Mouse (Mus musculus) neural tube, embryonic 10.5 days (tissue): ENCODE measurements around the gene Eef1a2.
"Not testable (repeated sequence)": the region's sequence is repeated elsewhere in the genome, so short reads cannot be mapped to it uniquely, and the experiment has no call there.

Experiments used
- DNase-seq: peaks from one replicate; pipeline ENCODE4 v3.0.0-alpha.2; 2017; ENCODE audit warnings: low spot score; ENCODE audit errors: extremely low spot score

Gene Eef1a2

DNA sequence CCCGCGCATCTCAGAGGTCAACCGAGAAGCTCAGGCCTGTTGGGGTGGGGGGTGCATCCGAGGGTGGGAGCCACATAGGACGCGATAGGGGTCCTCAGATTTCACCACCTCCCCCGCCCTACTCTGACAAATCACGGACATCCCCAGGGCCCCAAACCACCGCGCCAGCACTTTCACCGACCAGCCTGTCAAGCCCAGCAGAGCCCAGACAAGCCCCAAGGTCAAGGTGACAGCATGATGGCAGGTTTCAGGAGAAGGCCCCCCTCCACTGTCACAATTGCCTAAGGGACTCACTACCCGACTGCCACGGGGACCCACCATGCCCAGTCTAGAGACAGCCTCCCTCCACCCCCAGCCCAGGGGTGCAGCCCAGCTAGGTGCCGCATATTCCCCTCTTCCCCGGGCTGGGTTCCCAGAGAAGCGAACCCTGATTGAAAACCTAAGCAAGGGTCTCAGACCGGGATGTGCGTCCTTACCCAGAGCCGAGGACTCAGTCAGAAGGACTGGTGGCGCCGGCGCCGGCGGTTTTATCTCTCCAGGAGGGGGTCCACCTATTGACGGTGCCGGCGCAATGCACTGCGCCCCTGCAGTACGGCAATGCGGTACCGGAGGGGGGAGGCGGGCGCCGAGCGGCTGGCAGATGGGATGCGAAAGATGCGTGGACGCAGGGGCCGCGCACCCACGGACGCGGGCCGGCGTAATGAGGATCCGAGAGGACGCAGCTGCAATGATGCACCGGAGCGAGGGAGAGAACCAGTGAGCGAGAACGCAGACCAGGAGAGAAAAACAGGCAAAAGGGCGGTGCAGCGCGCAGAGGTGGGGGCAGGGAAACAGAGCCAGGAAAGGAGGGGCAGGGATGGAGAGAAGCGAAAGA, at the start of gene Eef1a2:
Eef1a2 (minus strand) TSS at position 767 of the 874 bp plus-strand sequence.
- no peak for DNase-seq

DNA sequence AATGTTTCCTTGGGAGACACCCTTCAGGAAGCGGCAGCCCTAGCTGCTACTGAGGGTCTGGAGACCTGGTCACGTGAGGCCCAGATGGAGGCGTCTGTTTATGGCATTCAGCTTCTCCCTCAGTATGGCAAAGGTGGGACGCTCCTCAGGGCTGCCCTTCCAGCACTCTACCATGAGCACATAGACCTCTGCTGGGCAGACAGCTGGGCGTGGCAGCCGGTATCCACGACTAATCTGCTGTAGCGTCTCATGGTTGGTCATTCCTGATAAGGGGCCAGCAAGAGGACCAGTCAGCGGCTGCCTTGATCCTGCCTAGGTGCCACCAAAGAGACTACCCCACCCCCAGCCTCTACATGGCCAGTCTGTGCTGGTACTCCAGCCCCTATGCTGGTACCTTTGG, 49.3 kb upstream of the Eef1a2 start:
- DNase-seq = no peak

DNA sequence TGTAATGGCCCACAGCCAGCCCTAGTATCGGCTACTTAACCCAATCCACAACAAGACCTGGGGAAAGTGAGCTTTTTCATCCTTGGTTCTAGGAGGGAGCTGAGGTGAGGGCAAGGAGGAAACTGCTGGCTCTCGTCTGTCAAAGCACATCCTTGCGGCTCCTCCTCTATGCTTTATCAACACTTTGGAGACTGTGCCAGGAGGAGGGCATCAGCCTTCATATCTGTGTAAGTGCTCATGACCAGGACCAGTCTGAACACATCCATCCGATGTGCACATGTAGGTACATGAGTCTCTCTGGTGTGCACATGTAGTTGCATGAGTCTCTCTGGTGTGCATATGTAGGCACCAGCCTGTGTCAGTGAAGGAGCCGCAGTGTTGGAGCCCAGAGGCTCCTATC, 48.9 kb upstream of the Eef1a2 start:
- DNase-seq = no peak

DNA sequence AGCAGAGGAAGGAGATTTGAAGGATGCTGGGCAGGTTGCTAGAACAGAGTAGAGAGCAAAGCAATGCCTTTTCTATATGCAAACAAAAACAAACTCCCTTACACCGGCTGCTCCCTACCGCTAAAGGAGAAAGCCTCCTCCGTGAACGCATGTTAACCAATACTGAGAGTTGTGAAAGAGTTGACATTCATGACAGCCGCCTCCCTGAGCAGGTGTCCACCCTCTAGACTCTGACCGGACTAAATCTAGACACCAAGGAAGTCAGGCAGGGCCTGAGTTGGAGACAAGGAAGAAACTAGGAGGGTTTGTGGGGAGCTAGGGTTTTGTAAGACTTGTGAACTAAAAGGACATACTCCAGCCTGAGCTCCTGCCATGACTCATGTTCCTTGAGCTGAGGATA, 46.1 kb upstream of the Eef1a2 start:
- no peak for DNase-seq

DNA sequence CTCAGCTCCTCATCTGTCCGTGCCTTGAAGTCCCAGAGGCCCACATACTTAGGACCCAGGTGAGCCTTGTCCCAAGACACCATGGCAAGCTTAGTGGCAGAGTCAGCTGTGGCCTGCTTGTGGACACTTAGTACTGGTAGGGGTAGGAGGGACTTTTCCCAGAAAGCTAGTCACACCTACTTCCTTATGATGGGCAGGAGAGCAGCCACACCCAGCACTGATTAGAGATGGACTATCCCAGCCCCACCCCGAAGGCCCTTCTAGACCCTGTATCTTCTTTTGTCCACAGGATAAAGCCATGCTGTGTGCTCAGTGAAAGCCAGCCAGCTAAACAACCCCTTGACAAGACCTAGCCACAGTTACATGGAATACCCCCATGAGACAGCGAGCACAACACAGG, 45.6 kb upstream of the Eef1a2 start, which contains the start of gene Ptk6:
Ptk6 (minus strand) TSS at position 368 of the 400 bp plus-strand sequence.
- no peak for DNase-seq

DNA sequence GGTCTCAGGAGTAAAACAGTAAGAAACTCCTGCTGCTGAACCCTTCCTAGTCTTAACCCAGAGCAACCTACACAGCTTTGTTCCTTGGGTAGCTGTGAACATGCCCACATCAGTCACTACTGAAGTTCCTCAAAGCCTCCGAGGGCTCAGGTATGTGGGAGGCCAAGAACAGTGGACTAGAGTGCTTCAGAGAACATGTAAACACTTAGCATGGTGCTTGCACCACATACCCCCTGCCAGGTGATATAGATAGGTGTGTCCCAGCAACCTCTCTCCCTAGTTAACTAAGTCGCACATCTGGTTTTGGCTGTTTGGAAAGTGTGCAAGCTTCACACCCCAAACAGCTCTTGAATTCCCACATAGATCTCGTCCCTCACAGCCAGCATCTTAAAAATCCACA, 44.8 kb upstream of the Eef1a2 start:
- DNase-seq = no peak

DNA sequence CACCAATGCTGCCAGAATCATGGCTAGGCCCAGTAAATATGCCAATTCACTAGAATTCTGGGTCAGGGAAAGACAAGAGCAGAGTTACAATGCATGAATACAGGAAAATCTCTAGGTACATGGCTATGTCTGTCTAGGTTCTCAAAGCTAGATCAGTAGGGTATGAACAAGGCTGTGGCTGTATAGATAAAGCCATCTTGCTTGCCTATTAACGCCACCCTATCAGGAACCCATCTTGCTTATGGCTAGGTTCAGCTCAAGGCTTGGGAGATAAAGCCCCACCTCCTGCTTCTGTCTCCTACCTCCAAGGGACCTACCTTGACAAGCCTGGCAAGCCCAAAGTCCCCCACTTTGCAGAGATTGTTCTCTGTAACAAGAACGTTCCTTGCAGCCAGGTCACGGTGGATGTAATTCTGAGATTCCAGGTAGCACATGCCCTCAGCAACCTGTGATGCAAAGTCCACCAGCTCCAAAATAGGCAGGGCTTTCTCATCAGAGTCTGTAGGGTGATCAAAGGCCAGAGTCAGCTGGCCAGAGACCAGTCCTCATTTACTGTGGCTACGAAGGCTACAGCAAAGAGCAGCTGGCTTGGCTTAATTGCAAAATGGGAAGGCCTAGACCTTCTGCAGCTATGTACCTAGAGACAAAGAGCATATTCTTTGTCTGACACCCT, 40.0 kb upstream of the Eef1a2 start:
- no peak for DNase-seq

DNA sequence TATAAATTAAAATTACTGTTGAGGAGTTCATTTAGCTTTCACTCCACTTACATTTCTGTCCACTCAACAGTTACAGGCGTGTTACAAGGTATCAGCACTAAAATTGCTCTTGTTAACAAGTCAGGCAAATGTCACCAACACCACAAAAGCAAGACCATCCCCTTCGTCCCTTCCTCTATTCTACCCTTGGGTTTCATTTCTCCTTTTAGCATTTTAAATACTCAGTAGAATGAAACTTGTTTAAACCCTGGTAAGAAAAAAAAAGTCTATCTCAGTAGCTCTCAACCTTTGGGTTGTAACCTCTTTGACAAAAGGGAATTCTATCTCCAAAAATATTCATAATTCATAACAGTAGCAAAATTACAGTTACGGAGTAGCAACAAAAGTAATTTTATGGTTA, 36.2 kb upstream of the Eef1a2 start:
- no peak for DNase-seq

DNA sequence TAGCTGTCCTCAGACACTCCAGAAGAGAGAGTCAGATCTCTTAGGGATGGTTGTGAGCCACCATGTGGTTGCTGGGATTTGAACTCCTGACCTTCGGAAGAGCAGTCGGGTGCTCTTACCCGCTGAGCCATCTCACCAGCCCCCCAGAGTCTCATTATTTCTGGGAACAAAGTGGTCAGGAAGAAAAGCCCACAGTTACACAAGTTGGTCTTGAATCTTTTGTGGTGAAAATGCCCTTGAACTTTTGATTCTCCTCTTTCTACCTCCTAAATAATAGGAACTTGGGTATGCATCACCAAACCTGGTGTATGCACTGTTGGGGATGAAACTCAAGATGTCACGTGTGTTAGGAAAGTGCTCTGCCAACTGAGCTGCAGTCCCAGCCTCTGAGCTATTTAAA, 35.1 kb upstream of the Eef1a2 start:
- no peak for DNase-seq

DNA sequence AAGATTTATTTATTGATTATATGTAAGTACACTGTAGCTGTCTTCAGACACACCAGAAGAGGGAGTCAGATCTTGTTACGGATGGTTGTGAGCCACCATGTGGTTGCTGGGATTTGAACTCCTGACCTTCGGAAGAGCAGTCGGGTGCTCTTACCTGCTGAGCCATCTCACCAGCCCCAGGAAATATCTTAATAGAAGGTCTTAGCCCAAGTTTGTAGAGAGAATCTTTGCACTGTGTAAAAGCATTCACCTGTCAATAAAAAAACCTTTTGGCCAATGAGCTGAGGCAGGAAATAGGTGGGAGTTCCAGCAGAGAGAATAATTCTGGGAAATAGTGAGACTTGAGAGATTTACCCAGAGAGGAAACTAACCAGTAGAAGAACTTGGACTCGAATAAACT, 34.6 kb upstream of the Eef1a2 start:
- DNase-seq = not testable (repeated sequence)

DNA sequence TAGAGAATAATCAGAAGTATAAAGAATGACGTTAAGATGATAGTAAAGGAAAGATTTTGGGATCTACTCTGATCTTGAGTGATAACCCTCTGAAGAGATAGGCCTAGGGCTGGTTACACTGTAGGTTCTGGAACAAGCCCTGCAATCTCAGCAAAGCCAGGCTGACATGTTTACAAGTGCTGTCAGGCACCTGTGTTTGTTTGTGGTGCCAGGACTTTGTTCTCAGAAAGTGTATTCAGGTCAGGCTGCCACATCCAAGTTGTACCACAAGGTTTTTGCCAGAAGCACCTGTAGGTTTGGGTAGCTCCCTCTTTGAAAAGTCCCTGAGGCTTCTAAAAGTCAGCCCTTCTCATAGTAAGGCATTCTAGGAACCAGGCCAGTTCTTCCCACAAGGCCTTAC, 32.5 kb upstream of the Eef1a2 start:
- DNase-seq = no peak

DNA sequence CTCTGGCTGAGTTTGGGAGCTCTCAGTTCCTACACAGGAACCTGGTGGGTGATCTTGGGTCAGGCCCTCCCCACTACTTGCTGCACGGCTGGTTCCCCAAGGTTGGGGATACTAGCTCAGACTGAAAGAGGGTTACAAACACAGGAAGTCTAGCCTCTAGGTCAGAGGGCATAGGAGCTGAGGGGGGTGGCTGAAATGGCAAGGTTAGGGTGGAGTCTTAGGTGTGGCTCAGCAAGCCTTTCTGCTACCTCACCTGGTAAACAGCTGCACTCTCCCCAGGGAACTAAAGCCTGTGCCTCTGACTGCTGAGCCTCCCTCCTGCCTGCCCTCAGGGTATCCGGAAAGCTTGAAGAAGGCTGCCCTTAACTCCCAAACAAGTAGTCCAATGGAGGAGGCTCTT, 31.9 kb upstream of the Eef1a2 start:
- DNase-seq = peak; percentile 17

DNA sequence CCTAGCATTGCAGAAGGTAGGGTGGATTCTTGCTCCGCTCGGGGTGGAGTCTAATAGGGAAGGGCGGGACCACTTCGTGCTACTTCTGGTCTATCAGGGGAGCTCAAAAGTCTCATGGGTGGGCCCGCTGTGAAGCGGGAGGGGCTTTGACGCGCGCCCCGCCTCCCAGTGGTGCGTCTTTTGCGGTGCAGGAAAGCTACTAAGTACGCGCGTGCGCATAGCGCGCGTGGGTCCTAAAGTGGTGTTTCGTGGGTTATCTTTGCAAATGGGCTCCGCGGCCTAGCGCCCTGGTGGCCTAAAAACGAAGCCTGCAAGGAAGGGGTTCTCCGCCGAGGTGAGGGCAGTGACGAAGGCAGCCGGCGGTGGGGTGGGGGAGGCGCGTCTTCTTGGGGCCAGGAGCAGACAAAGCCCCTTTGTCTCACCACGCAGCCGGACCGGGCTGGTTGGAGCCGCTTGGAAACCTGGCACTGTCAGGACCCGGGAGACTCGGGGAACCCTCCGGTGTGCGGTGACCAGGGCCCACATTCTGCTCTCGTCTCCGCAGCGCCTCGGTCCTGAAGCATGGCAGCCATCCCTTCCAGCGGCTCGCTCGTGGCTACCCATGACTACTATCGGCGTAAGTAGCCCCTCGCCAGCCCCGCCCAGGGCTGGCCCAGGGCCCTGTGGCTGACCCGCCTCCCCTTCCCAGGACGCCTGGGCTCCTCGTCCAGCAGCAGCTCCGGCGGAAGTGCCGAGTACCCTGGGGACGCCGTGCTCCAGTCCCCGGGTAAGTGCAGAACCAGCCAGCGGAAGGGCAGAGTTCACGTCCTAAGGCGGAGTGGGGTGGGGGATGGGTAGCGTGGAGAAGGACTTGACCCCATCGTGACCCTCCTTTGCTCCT, 30.5 kb upstream of the Eef1a2 start, which contains the start of gene Ppdpf:
Ppdpf (plus strand) TSS at position 127 of the 880 bp plus-strand sequence.
- DNase-seq = peak; percentile 91

DNA sequence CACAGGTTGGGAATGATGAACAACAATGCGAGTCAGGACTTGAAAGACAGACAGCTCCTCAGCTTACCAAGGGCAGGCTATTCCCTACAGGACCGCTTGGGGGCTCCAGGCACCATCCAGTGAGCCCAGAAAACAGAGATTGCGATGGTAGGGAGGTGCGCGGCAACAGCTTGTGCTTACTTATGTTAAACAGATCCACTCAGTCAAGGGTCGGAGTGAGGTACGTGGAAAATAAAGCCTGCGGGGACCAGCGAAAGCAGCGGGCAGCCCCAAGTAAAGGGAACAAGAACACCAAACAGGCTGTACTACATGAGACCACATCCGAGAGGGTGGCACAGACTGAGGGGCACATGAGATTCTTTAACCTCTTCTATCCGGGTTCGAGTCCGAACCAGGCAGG, 29.8 kb upstream of the Eef1a2 start:
- DNase-seq = peak; percentile 87

DNA sequence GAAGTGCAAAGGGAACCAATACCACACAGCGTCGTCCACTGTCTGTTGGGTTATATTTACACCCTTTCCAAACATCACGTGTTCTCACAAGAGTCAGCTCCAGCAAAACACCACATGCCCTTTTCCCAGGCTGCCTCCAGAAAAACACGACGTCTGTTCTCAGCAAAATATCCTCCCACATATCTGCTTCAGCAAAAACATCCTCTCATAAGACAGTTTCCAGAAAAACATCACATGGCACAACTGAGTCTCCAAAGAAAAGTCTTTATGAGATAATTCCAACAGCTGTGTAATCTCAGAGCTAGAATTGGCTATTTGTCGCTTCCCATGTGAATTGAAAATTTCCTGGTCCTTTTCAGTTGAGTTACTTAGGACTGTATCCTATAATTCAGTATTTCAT, 24.1 kb upstream of the Eef1a2 start:
- DNase-seq = no peak

DNA sequence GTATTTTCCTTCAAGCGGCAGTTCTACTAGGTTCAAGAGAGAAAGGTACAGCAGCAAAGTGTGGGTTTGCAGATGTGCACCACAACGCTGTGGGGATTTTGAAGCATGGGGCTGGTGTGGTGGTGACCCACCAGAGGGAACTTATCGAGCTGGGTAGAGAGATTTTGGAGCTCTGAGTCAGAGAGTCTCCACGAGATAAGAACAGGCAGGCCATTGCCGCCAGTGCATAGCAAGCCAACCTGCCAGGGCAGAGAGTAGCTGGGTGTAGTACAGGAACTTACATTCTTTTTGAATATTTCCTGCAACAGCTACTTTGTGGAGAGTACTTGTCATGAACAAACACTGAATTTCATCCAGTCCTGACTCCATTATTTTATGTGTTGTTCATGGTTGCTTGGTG, 21.7 kb upstream of the Eef1a2 start:
- no peak for DNase-seq

DNA sequence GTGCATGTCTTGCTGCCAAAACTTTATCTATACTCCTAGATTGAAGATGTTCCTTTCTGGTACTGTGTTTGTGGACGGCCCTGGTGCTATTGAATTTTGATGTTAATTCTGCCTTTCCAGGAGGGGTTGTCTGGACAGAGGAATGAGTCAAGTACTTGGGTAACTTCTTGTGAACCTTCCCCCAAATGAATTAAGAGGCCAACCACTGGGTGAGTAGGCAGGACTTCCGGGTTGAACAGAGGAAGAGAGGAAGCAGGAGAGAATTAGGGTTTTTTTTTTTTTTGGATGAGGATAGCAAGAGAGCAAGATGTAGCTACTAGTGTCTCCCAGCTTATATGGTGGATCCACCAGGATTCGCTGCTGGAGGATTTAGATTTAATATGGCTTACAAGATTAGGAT, 21.2 kb upstream of the Eef1a2 start:
- no peak for DNase-seq

DNA sequence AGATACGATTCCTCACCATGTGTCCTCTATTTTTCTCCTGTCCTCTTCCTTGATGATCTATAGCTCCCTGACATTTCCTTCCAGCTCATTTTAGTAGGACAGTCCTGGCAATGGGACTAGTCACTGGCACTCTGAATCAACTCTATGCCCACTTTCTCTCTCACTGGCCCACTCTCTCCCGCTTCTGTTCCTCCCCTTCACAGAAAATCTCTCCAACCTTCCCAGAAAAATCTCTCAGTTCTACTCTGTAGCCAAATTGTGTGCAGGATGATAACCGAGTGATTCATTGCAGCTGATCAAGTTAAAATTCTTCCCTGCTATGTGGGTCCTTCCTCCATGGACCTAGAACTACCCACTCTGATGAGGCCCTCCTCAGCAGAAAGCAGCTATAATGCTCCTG, 17.8 kb upstream of the Eef1a2 start:
- no peak for DNase-seq

DNA sequence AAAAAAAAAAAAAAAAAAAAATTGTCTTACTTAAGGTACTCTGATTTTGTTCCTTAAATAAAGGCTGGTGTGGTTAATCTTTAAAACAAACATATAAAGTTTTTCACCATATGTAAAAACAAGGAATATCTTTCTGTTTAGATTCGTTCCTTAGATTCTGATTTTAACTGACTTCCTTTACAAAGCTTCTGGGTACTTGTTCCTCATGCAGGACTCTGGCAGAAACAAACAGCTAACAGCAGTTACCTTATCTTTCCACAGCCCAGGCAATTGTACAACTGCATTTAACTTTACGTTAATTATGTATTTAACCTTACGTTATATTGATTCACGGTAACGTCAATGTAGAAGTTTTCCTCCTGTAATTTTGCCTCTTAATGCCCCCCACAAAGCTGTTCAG, 9.7 kb upstream of the Eef1a2 start:
- DNase-seq = no peak

DNA sequence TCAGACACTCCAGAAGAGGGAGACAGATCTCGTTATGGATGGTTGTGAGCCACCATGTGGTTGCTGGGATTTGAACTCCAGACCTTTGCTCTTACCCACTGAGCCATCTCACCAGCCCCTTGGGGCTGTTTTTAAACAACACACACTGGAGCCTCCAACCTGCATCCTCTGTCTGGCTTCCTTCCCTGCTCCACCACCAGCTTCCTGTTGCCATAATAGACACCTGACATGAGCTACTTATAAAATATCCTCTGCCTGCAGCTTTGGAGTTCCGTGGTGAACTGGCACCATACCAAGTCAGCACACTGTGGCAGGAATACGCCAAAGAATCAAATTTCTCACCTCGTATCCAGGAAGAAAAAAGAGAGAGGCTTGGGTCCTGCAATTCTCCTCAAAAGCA, 4.0 kb upstream of the Eef1a2 start:
- no peak for DNase-seq

DNA sequence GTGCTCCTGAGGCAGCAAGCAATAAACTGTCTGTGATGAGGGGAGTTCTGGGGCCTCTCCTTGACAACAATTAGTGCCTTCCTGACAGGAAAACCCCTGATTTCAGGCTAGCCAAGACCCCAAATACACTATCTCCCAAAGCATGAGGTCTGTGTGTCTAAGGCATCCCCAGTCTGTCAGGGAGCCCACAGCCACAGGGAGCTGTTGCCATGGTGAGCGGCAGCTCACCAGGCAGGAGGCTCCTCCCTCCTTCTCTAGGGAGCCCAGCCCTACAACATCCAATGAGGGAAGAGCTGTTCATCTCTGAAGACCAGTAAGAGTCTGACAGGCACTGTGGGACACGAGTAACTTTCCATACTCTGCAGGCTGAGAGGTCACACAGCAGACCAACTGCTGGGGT, 3.0 kb upstream of the Eef1a2 start:
- peak; percentile 34 for DNase-seq

DNA sequence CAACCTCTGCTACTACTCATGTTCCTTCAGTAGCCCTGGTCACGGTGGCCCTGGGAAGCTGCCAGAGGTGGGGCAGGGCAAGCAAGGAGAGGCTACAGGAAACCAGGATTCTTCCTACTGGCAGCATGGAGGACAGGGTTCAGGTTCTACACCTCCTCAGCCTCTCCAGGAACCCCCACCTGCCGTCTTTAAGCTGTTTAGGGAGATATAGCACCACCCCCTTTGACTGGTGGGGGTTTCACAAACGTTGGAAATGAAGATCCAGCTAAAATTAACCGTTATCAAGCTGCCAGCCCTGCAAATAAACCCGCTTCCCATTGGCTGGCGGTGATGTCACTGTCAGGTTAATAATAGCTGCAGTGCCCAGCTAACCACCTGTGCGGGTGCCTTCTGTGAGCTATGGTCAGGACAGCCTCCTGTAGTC, 2.3 kb upstream of the Eef1a2 start:
- no peak for DNase-seq
